Mouse (Mus musculus) left cerebral cortex, adult 18-20 months (tissue): ENCODE data around the gene Dlgap4. TPM values are rescaled to one million over a fixed set of nuclear protein-coding genes. Genes with fewer than 3 reads are reported as not detected.

Experiments
- DNase-seq, 2 experiments: peaks; one replicate each; pipeline ENCODE4 v3.0.0; 2021 to 2022; ENCODE audit warnings: low spot score in 2 of 2, mixed read lengths in 1 of 2
- long read RNA-seq, 2 experiments: library from polyadenylated mRNA; stranded (forward); transcript quantifications; one replicate each; pipeline ENCODE4 v2.0.0; 2021
- total RNA-seq, 2 experiments: library from RNA; stranded (reverse); gene quantifications; 2 replicates each; pipeline ENCODE4 v1.2.3; 2021

The Dlgap4 gene
- 100 to 1,000 TPM; 215 to 219 TPM for total RNA-seq
- long read RNA-seq, experiment 1, full-length matches to known transcripts: 77 of 232 reads
- long read RNA-seq, experiment 1, partial matches to known transcripts: 33 of 232 reads
- long read RNA-seq, experiment 1, other reads (novel, unspliced or antisense): 122 of 232 reads
- long read RNA-seq, experiment 2, full-length matches to known transcripts: 56 of 159 reads
- long read RNA-seq, experiment 2, partial matches to known transcripts: 24 of 159 reads
- long read RNA-seq, experiment 2, other reads (novel, unspliced or antisense): 79 of 159 reads

- peak; percentile 32 to 53 for DNase-seq
Observed at GRCm38 (mm10) chr2:156613541-156614257, at the start of gene Dlgap4. TSS of gene Dlgap4 (plus strand) at chr2:156613705.

- DNase-seq: no peak
Observed at GRCm38 (mm10) chr2:156566512-156566911, 47.0 kb upstream of the Dlgap4 start.

GRCm38 (mm10) chr2:156568647-156569046 lies 44.9 kb upstream of the Dlgap4 start:
- DNase-seq: no peak

GRCm38 (mm10) chr2:156569261-156569660 lies 44.2 kb upstream of the Dlgap4 start:
- DNase-seq: no peak

- DNase-seq: no peak
Observed at GRCm38 (mm10) chr2:156571521-156571920, 42.0 kb upstream of the Dlgap4 start.

GRCm38 (mm10) chr2:156576850-156577587 lies 36.5 kb upstream of the Dlgap4 start:
- no peak for DNase-seq

GRCm38 (mm10) chr2:156580507-156580906 lies 33.0 kb upstream of the Dlgap4 start:
- DNase-seq: no peak

- DNase-seq: peak; percentile 84 to 92
Observed at GRCm38 (mm10) chr2:156581244-156581643, 32.3 kb upstream of the Dlgap4 start.

- DNase-seq: no peak
Observed at GRCm38 (mm10) chr2:156582887-156583286, 30.6 kb upstream of the Dlgap4 start.

GRCm38 (mm10) chr2:156584154-156584796 lies 29.2 kb upstream of the Dlgap4 start:
- peak; percentile 36 to 40 for DNase-seq

- DNase-seq: peak; percentile 45 to 47
Observed at GRCm38 (mm10) chr2:156584797-156585471, 28.6 kb upstream of the Dlgap4 start.

GRCm38 (mm10) chr2:156589481-156589880 lies 24.0 kb upstream of the Dlgap4 start:
- no peak for DNase-seq

GRCm38 (mm10) chr2:156594987-156595490 lies 18.5 kb upstream of the Dlgap4 start:
- no peak for DNase-seq

- DNase-seq: no peak
Observed at GRCm38 (mm10) chr2:156602581-156602980, 10.9 kb upstream of the Dlgap4 start.

GRCm38 (mm10) chr2:156603671-156604070 lies 9.8 kb upstream of the Dlgap4 start:
- no peak for DNase-seq

- DNase-seq: no peak
Observed at GRCm38 (mm10) chr2:156605144-156605543, 8.4 kb upstream of the Dlgap4 start.

- no peak for DNase-seq
Observed at GRCm38 (mm10) chr2:156605971-156606370, 7.5 kb upstream of the Dlgap4 start.

GRCm38 (mm10) chr2:156613081-156613540 lies 394 bp upstream of the Dlgap4 start:
- DNase-seq: peak; percentile 79 to 82

GRCm38 (mm10) chr2:156614258-156614556 lies 702 bp downstream of the Dlgap4 start:
- peak in 1 of 2 experiments; percentile 41 for DNase-seq
